Mouse (Mus musculus): ENCODE measurements around the gene Nfat5.
A peak's percentile ranks its signal among the peaks of the same experiment; 100 is the strongest.

DNA sequence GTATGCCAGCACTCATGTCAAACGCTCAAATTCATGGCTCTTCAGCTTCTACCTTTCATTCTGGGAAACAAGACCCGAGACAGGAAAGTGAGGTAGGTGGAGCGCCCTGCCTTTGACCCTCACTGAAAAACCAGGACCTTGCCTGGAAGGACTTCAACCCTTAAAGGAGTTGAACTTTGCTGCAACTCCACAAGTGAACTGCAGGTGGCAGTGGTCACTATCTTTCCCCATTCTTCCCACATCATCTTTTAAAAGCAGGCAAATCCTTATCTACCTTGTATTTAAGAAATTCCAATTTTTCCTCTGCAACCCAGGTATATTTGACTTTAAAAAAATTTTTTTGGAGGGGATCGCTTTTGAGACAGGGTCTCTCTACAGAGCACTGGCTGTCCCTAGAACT, 118.1 kb downstream of the Nfat5 start:
- TF ChIP-seq CTCF (IDR thresholded peaks at IDR 0.05; ENCODE audit: low read depth) (peak; percentile 84), EP300 (optimal IDR thresholded peaks at IDR 0.05) (no peak)

Measured in stomach, postnatal 0 days (tissue).